20 mouse cellular contexts compared by ENCODE assay signal in the genomic region with DNA sequence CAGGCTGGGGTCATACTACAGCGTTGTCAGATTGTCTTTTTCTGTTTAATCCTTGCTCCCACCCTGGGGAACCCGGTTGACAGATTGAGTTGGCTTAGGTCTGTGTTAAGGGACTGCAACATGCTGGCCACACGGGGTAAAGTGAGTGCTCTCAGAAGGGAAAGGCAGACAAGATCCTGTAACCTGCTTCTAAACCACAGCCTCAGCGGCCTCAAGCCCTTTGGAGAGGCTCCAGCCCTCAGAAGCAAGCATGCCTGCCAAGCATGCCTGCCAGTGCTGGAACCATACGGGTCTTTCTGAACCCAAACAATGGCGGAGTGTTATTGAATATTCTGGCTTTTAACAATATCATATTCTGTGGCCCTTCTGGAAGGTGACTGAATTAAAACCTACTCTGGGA. TPM values are rescaled to one million over a fixed set of nuclear protein-coding genes. Genes with fewer than 3 reads are reported as not detected.
DNase-seq lines count a peak whose midpoint lies in the region; ATAC-seq and TF ChIP-seq lines count a peak whose summit lies in the region.
"Had no signal": no experiment of that assay in that cellular context is flagged by ENCODE, and none has a peak within 500 bp of the region (broad histone marks: within the 10 kb centered on the region; RNA-seq: fewer than 3 reads in every experiment).

No protein-coding gene starts in this region.

- ATAC-seq in hindbrain, postnatal 0 days, result no peak
- ATAC-seq: CD4-positive, CD25-positive, alpha-beta regulatory T cell, adult 4 months; intestine, postnatal 0 days had no signal

- TF ChIP-seq CTCF in hindbrain, postnatal 0 days (IDR thresholded peaks at IDR 0.05; ENCODE audit: low read depth), result no peak
- no peak for TF ChIP-seq CTCF in cerebellum, adult 2 months (IDR thresholded peaks at IDR 0.05; ENCODE audit: borderline replicate concordance, insufficient read depth, low read depth, low read length)

- 58% methylated on average over 6 of the region's 6 CpGs for WGBS in hindbrain, postnatal 0 days
- WGBS in hindbrain, embryonic 10.5 days, result 90% methylated on average over 6 of the region's 6 CpGs
- 18% methylated on average over 6 of the region's 6 CpGs for WGBS in cerebellum, adult 2 months

- no peaks in the 10 kb centered on the region for H3K36me3 ChIP-seq in hindbrain, postnatal 0 days (ENCODE audit: insufficient read depth, low read length)
- peaks cover 11% of the 10 kb centered on the region for H3K36me3 ChIP-seq in hindbrain, embryonic 10.5 days
- H3K36me3 ChIP-seq: G1E had no signal

- no peaks in the 10 kb centered on the region for H3K27me3 ChIP-seq in hindbrain, postnatal 0 days (ENCODE audit: insufficient read depth, low read length)
- H3K27me3 ChIP-seq in hindbrain, embryonic 10.5 days (ENCODE audit: insufficient read depth, poor library complexity, severe bottlenecking), result no peaks in the 10 kb centered on the region
- H3K27me3 ChIP-seq in cerebellum, adult 2 months (ENCODE audit: control insufficient read depth, insufficient read depth, low read length), result no peaks in the 10 kb centered on the region
- H3K27me3 ChIP-seq: hindbrain, embryonic 13.5 days had no signal

- H3K27ac ChIP-seq in hindbrain, postnatal 0 days, result no peak overlapping the region
- no peak overlapping the region for H3K27ac ChIP-seq in hindbrain, embryonic 10.5 days
- H3K27ac ChIP-seq in cerebellum, adult 2 months (ENCODE audit: insufficient read depth, low read length), result peak overlapping the region; percentile 44; the same call in 1 of the 2 replicates
- H3K27ac ChIP-seq: hindbrain, embryonic 13.5 days; kidney, postnatal 0 days had no signal

- no peaks in the 10 kb centered on the region for H3K4me1 ChIP-seq in hindbrain, postnatal 0 days (ENCODE audit: insufficient read depth, low read length)
- H3K4me1 ChIP-seq in hindbrain, embryonic 10.5 days (replicated peaks), result no peaks in the 10 kb centered on the region
- no peaks in the 10 kb centered on the region for H3K4me1 ChIP-seq in cerebellum, adult 2 months (ENCODE audit: control insufficient read depth, insufficient read depth, low read length)

- no peak overlapping the region for H3K9ac ChIP-seq in hindbrain, postnatal 0 days (replicated peaks; ENCODE audit: low read length)
- H3K9ac ChIP-seq: hindbrain, embryonic 13.5 days had no signal

- H3K9me3 ChIP-seq in hindbrain, postnatal 0 days (ENCODE audit: low read length), result no peaks in the 10 kb centered on the region
- H3K9me3 ChIP-seq in hindbrain, embryonic 10.5 days, result 0 out of 2 replicates have a peak, but pooled peaks cover 3% of the 10 kb centered on the region

- no peak overlapping the region for H3K4me2 ChIP-seq in hindbrain, postnatal 0 days (ENCODE audit: low read depth, low read length)
- H3K4me2 ChIP-seq: hindbrain, embryonic 13.5 days had no signal

- no peak overlapping the region for H3K4me3 ChIP-seq in hindbrain, postnatal 0 days (ENCODE audit: low read length)
- H3K4me3 ChIP-seq in hindbrain, embryonic 10.5 days, result no peak overlapping the region
- no peak overlapping the region for H3K4me3 ChIP-seq in cerebellum, adult 2 months (replicated peaks; ENCODE audit: insufficient read depth, low read depth, low read length)
- H3K4me3 ChIP-seq: erythroblast, embryonic 14.5 days; hindbrain, embryonic 13.5 days had no signal

- no peak for TF ChIP-seq POLR2A in cerebellum, adult 2 months (IDR thresholded peaks at IDR 0.05; ENCODE audit: borderline replicate concordance, insufficient read depth, low read length)

- DNase-seq in hindbrain, postnatal 0 days (ENCODE audit: low spot score), result peak; percentile 33
- no peak for DNase-seq in hindbrain, embryonic 10.5 days (ENCODE audit: low spot score)
- DNase-seq in NIH3T3 (ENCODE audit: low read depth), result peak; percentile 60
- DNase-seq in cerebellum, adult 2 months, result peak; percentile 42 to 69
- peak; percentile 17 for DNase-seq in fibroblast of lung, adult 2 months (ENCODE audit: low read depth)
- DNase-seq in heart, adult 8-10 months (ENCODE audit: low spot score), result no peak
- no peak for DNase-seq in thymus, postnatal 25 days
- DNase-seq: adrenal gland, postnatal 10 days; heart, adult 18-20 months; layer of hippocampus, postnatal 36 days; lung, adult 18-20 months; right cerebral cortex, postnatal 14 days; thymus, postnatal 36 days had no signal

RNA-seq across cellular contexts. Expression of a gene that starts 48.8 kb away (rescaled TPM):
- 66.1 and 71.6 TPM in 2 replicates for total RNA-seq in hindbrain, postnatal 0 days (2014; rRNA removed)
- 30.1 and 31.4 TPM in 2 replicates for polyA plus RNA-seq in hindbrain, postnatal 0 days (2015; fragmentation: Nextera tagmentation; extraction: Ambion mirVana)
- 10.5 and 12.9 TPM in 2 replicates for polyA plus RNA-seq in hindbrain, embryonic 10.5 days (2016; fragmentation: Nextera tagmentation; extraction: Ambion mirVana)
- polyA plus RNA-seq in cerebellum, adult 2 months (2012; rRNA removed), result 88.8 and 104 TPM in 2 replicates
- under 1 TPM in 3 of 4 experiments, not detected in 1; 0.19 to 0.47 (median 0.33) TPM for total RNA-seq in heart, adult 8-10 months (2022)
- total RNA-seq: megakaryocyte-erythroid progenitor cell, adult 5-6 weeks had no signal
- polyA plus RNA-seq: erythroblast, embryonic 14.5 days; G1E had no signal

Comparison
In these comparisons a context has a peak if more than half of its experiments do, and no peak if none do; other contexts are left out.
1. DNase-seq: peak in hindbrain, postnatal 0 days (single experiment), NIH3T3 (single experiment), cerebellum, adult 2 months (2 of 2) and fibroblast of lung, adult 2 months (single experiment); none in hindbrain, embryonic 10.5 days (single experiment), heart, adult 8-10 months (single experiment) and thymus, postnatal 25 days (single experiment).